ENCODE assay signal across 10 mouse cellular contexts in genomic region chr16:17809711-17810110, GRCm38 (mm10). TPM values are rescaled to one million over a fixed set of nuclear protein-coding genes. Genes with fewer than 3 reads are reported as not detected.
DNase-seq lines count a peak whose midpoint lies in the region; ATAC-seq and TF ChIP-seq lines count a peak whose summit lies in the region.
"Had no signal": no experiment of that assay in that cellular context is flagged by ENCODE, and none has a peak within 500 bp of the region (broad histone marks: within the 10 kb centered on the region; RNA-seq: fewer than 3 reads in every experiment).

No protein-coding gene starts in this region.

- peak; percentile 76 for DNase-seq in kidney, postnatal 0 days (ENCODE audit: low spot score)
- DNase-seq in kidney, adult 8-10 months: no peak
- DNase-seq in forebrain, embryonic 11.5 days (ENCODE audit: low spot score): peak; percentile 70
- peak; percentile 78 for DNase-seq in heart, postnatal 4 days
- peak; percentile 63 for DNase-seq in lung, postnatal 36 days
- DNase-seq in left cerebral cortex, adult 2 months (ENCODE audit: extremely low spot score in 1 of 2, low spot score in 2 of 2): no peak
- no peak for DNase-seq in c-Kit-positive CD71-positive TER-119-positive erythroid progenitor cells, embryonic 14.5 days (ENCODE audit: low spot score)
- no peak for DNase-seq in thymus, postnatal 14 days

- no peak overlapping the region for H3K9ac ChIP-seq in kidney, postnatal 0 days (ENCODE audit: low read depth, low read length)
- no peak overlapping the region for H3K9ac ChIP-seq in forebrain, embryonic 11.5 days (ENCODE audit: low read length)

- no peak overlapping the region for H3K27ac ChIP-seq in kidney, postnatal 0 days
- H3K27ac ChIP-seq in forebrain, embryonic 11.5 days (ENCODE audit: low read depth, low read length): no peak overlapping the region
- H3K27ac ChIP-seq in left cerebral cortex, adult 2 months: no peak overlapping the region

- H3K36me3 ChIP-seq in kidney, postnatal 0 days (ENCODE audit: insufficient read depth, low read length): no peaks in the 10 kb centered on the region
- H3K36me3 ChIP-seq in forebrain, embryonic 11.5 days (ENCODE audit: control insufficient read depth, insufficient read depth, low read length): no peaks in the 10 kb centered on the region

- no peak overlapping the region for H3K4me3 ChIP-seq in kidney, postnatal 0 days (replicated peaks; ENCODE audit: low read depth, low read length)
- H3K4me3 ChIP-seq in forebrain, embryonic 11.5 days (ENCODE audit: low read depth, low read length): no peak overlapping the region
- H3K4me3 ChIP-seq in left cerebral cortex, adult 2 months: no peak overlapping the region

- H3K27me3 ChIP-seq in kidney, postnatal 0 days (ENCODE audit: insufficient read depth, low read length): peaks cover 6% of the 10 kb centered on the region; the same call in 1 of the 2 replicates
- H3K27me3 ChIP-seq in forebrain, embryonic 11.5 days (ENCODE audit: control insufficient read depth, insufficient read depth, low read length): peaks cover 35% of the 10 kb centered on the region

- no peaks in the 10 kb centered on the region for H3K9me3 ChIP-seq in kidney, postnatal 0 days (replicated peaks; ENCODE audit: low read length)
- H3K9me3 ChIP-seq in forebrain, embryonic 11.5 days (ENCODE audit: control insufficient read depth, low read length): no peaks in the 10 kb centered on the region

- H3K4me1 ChIP-seq in kidney, postnatal 0 days (replicated peaks; ENCODE audit: insufficient read depth, low read length): peaks cover 16% of the 10 kb centered on the region; the same call in 1 of the 2 replicates
- peaks cover 14% of the 10 kb centered on the region; the same call in 1 of the 2 replicates for H3K4me1 ChIP-seq in forebrain, embryonic 11.5 days (replicated peaks; ENCODE audit: control insufficient read depth, insufficient read depth, low read length)

- TF ChIP-seq CTCF in kidney, postnatal 0 days (IDR thresholded peaks at IDR 0.05; ENCODE audit: low read depth): no peak
- TF ChIP-seq CTCF in left cerebral cortex, adult 2 months (IDR thresholded peaks at IDR 0.05): no peak

- H3K4me2 ChIP-seq in kidney, postnatal 0 days (ENCODE audit: low read length): no peak overlapping the region
- no peak overlapping the region for H3K4me2 ChIP-seq in forebrain, embryonic 11.5 days (ENCODE audit: low read depth, low read length, severe bottlenecking)

- ATAC-seq in kidney, postnatal 0 days (replicated peaks; ENCODE audit: low FRiP score, low read depth): 0 out of 2 replicates have a peak, but pooled peaks have one; percentile 11
- ATAC-seq in forebrain, embryonic 11.5 days (replicated peaks; ENCODE audit: low FRiP score): no peak

- 29% methylated on average over 7 of the region's 7 CpGs for WGBS in kidney, postnatal 0 days
- 32% methylated on average over 7 of the region's 7 CpGs for WGBS in forebrain, embryonic 11.5 days

- intact Hi-C loops in left cerebral cortex, adult 2 months (cut with DNase I): loop anchor here (5.0 to 10.0 kb wide), 3 partner anchors 47 to 255 kb away; partner anchors contain the start of gene Ccdc74a

RNA-seq across cellular contexts. Expression of gene Scarf2, which starts 12.6 kb away (rescaled TPM):
- polyA plus RNA-seq in kidney, postnatal 0 days (2015; fragmentation: Nextera tagmentation; extraction: Ambion mirVana): 12.2 and 18.7 TPM in 2 replicates
- polyA plus RNA-seq in forebrain, embryonic 11.5 days (2014; fragmentation: Nextera tagmentation; extraction: Ambion mirVana): 7.4 and 7.9 TPM in 2 replicates
- 10 to 100 TPM; 16.6 to 17.7 TPM for total RNA-seq in heart, postnatal 4 days (2021)
- total RNA-seq in left cerebral cortex, adult 2 months (2021): 1 to 10 TPM; 2.8 to 5.9 TPM

RNA-seq across cellular contexts. Expression of gene B830017H08Rik, which starts 23.2 kb away (rescaled TPM):
- polyA plus RNA-seq in kidney, postnatal 0 days (2015; fragmentation: Nextera tagmentation; extraction: Ambion mirVana): 1.7 and 2.2 TPM in 2 replicates
- not detected in 2 replicates for polyA plus RNA-seq in forebrain, embryonic 11.5 days (2014; fragmentation: Nextera tagmentation; extraction: Ambion mirVana)
- not detected for total RNA-seq in heart, postnatal 4 days (2021)
- total RNA-seq in left cerebral cortex, adult 2 months (2021): 1 to 10 TPM; 3.4 to 4.1 TPM
- total RNA-seq: MEL had no signal
- polyA plus RNA-seq: large intestine, adult 2 months had no signal

RNA-seq across cellular contexts. Expression of gene Car15, which starts 28.5 kb away (rescaled TPM):
- 131 and 147 TPM in 2 replicates for polyA plus RNA-seq in kidney, postnatal 0 days (2015; fragmentation: Nextera tagmentation; extraction: Ambion mirVana)
- 4.3 and 4.6 TPM in 2 replicates for polyA plus RNA-seq in forebrain, embryonic 11.5 days (2014; fragmentation: Nextera tagmentation; extraction: Ambion mirVana)
- 1 to 10 TPM; 1.4 to 1.6 TPM for total RNA-seq in heart, postnatal 4 days (2021)
- total RNA-seq in left cerebral cortex, adult 2 months (2021): 10 to 100 TPM; 12.2 to 16.4 TPM

RNA-seq across cellular contexts. Expression of gene Klhl22, which starts 50.3 kb away (rescaled TPM):
- 39.3 and 42.8 TPM in 2 replicates for polyA plus RNA-seq in kidney, postnatal 0 days (2015; fragmentation: Nextera tagmentation; extraction: Ambion mirVana)
- 54.6 and 57.7 TPM in 2 replicates for polyA plus RNA-seq in forebrain, embryonic 11.5 days (2014; fragmentation: Nextera tagmentation; extraction: Ambion mirVana)
- total RNA-seq in heart, postnatal 4 days (2021): 10 to 100 TPM; 24.6 to 25.1 TPM
- 10 to 100 TPM; 84.9 to 86.0 TPM for total RNA-seq in left cerebral cortex, adult 2 months (2021)

Comparison
In these comparisons a context has a peak if more than half of its experiments do, and no peak if none do; other contexts are left out.
1. DNase-seq: peak in kidney, postnatal 0 days (single experiment), forebrain, embryonic 11.5 days (single experiment), heart, postnatal 4 days (single experiment) and lung, postnatal 36 days (single experiment); none in kidney, adult 8-10 months (0 of 2), left cerebral cortex, adult 2 months (0 of 2), c-Kit-positive CD71-positive TER-119-positive erythroid progenitor cells, embryonic 14.5 days (single experiment) and thymus, postnatal 14 days (single experiment).
2. RNA of gene B830017H08Rik, which starts 23.2 kb away (total RNA-seq): 3.4 to 4.1 TPM in left cerebral cortex, adult 2 months; not detected in heart, postnatal 4 days; every median in the first group is over 4 times any median in the second.
3. RNA of gene Car15, which starts 28.5 kb away (total RNA-seq): 12.2 to 16.4 TPM in left cerebral cortex, adult 2 months; 1.4 to 1.6 TPM in heart, postnatal 4 days; every median in the first group is over 4 times any median in the second.